Comparison of ENCODE assay signal across 9 mouse cellular contexts in the genomic region with DNA sequence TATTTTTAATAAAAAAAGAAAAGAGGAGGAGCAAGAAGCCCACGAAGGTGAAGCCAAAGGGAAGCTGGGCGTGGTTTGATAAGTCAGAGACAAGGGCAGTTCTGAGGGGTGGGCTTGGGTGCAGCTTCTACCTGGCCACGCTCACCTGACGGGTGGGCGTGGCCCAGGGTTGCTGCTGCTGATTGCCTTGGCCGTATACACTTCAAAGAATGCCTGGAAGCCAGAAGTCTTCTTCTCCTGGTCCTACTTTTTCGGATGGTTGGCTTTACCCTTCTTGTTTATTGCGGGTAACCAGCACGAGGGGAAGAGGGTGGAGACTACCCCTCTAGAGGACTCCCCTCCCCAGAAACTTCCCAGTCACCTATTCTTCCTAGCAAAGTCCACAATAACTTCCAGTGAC. TPM values are rescaled to one million over a fixed set of nuclear protein-coding genes. Genes with fewer than 3 reads are reported as not detected.
DNase-seq lines count a peak whose midpoint lies in the region; ATAC-seq and TF ChIP-seq lines count a peak whose summit lies in the region.
"Had no signal": no experiment of that assay in that cellular context is flagged by ENCODE, and none has a peak within 500 bp of the region (broad histone marks: within the 10 kb centered on the region; RNA-seq: fewer than 3 reads in every experiment).

No protein-coding gene starts in this region.

- H3K4me2 ChIP-seq in liver, embryonic 11.5 days, result peak overlapping the region; percentile 98
- peak overlapping the region; percentile 69 for H3K4me2 ChIP-seq in stomach, postnatal 0 days (replicated peaks; ENCODE audit: low read depth)

- H3K27me3 ChIP-seq in cerebellum, adult 2 months (ENCODE audit: control insufficient read depth, insufficient read depth, low read length), result no peaks in the 10 kb centered on the region
- no peaks in the 10 kb centered on the region for H3K27me3 ChIP-seq in spleen, adult 2 months (ENCODE audit: control insufficient read depth, insufficient read depth, low read length)
- no peaks in the 10 kb centered on the region for H3K27me3 ChIP-seq in liver, embryonic 11.5 days (replicated peaks; ENCODE audit: control insufficient read depth, insufficient read depth, low read length)
- H3K27me3 ChIP-seq in stomach, postnatal 0 days (ENCODE audit: control insufficient read depth, insufficient read depth, low read length), result no peaks in the 10 kb centered on the region

- ATAC-seq in liver, embryonic 11.5 days (replicated peaks; ENCODE audit: low FRiP score), result no peak
- no peak for ATAC-seq in stomach, postnatal 0 days (ENCODE audit: low FRiP score, low TSS enrichment)

- no peak overlapping the region for H3K27ac ChIP-seq in cerebellum, adult 2 months (ENCODE audit: insufficient read depth, low read length)
- H3K27ac ChIP-seq in spleen, adult 2 months (ENCODE audit: insufficient read depth, low read length), result peak overlapping the region; percentile 78; the same call in 1 of the 2 replicates
- H3K27ac ChIP-seq in liver, embryonic 11.5 days (ENCODE audit: low read depth, low read length), result peak overlapping the region; percentile 92
- peak overlapping the region; percentile 98 for H3K27ac ChIP-seq in stomach, postnatal 0 days (replicated peaks)

- no peak for TF ChIP-seq CTCF in cerebellum, adult 2 months (IDR thresholded peaks at IDR 0.05; ENCODE audit: borderline replicate concordance, insufficient read depth, low read depth, low read length)
- no peak for TF ChIP-seq CTCF in spleen, adult 2 months (IDR thresholded peaks at IDR 0.05; ENCODE audit: extremely low read depth, insufficient read depth, insufficient read length, insufficient replicate concordance)
- TF ChIP-seq CTCF in stomach, postnatal 0 days (IDR thresholded peaks at IDR 0.05; ENCODE audit: low read depth), result no peak

- H3K36me3 ChIP-seq in spleen, adult 2 months (ENCODE audit: control insufficient read depth, insufficient read depth, low read length), result no peaks in the 10 kb centered on the region
- H3K36me3 ChIP-seq in liver, embryonic 11.5 days (ENCODE audit: control insufficient read depth, insufficient read depth, low read length), result no peaks in the 10 kb centered on the region
- H3K36me3 ChIP-seq in stomach, postnatal 0 days (ENCODE audit: control insufficient read depth, insufficient read depth, low read length), result no peaks in the 10 kb centered on the region

- peak overlapping the region; percentile 75 for H3K9ac ChIP-seq in liver, embryonic 11.5 days (ENCODE audit: low read depth, low read length)
- peak overlapping the region; percentile 71 for H3K9ac ChIP-seq in stomach, postnatal 0 days (ENCODE audit: low read length)

- DNase-seq in cerebellum, adult 2 months, result no peak
- no peak for DNase-seq in cerebellum, postnatal 36 days
- no peak for DNase-seq in spleen, adult 2 months (ENCODE audit: low read depth in 1 of 2, low spot score in 2 of 2)
- no peak for DNase-seq in spleen, postnatal 14 days (ENCODE audit: low spot score in 2 of 2)
- DNase-seq in liver, embryonic 11.5 days (ENCODE audit: low spot score), result no peak
- DNase-seq in stomach, postnatal 0 days (ENCODE audit: low spot score), result peak; percentile 35
- no peak for DNase-seq in gastrocnemius, postnatal 4 days (ENCODE audit: low spot score in 2 of 2)
- DNase-seq in left cerebral cortex, adult 11 months (ENCODE audit: low spot score), result no peak

- H3K4me3 ChIP-seq in cerebellum, adult 2 months (replicated peaks; ENCODE audit: insufficient read depth, low read depth, low read length), result peak overlapping the region; percentile 84
- H3K4me3 ChIP-seq in spleen, adult 2 months (ENCODE audit: extremely low read depth, insufficient read depth, insufficient read length), result peak overlapping the region; percentile 74; the same call in 1 of the 2 replicates
- H3K4me3 ChIP-seq in liver, embryonic 11.5 days (ENCODE audit: low read depth, low read length), result peak overlapping the region; percentile 68
- peak overlapping the region; percentile 54 for H3K4me3 ChIP-seq in stomach, postnatal 0 days (ENCODE audit: low read depth, low read length)

- TF ChIP-seq POLR2A in cerebellum, adult 2 months (IDR thresholded peaks at IDR 0.05; ENCODE audit: borderline replicate concordance, insufficient read depth, low read length), result no peak
- no peak for TF ChIP-seq POLR2A in spleen, adult 2 months (IDR thresholded peaks at IDR 0.05; ENCODE audit: low read depth, low read length)

- no peaks in the 10 kb centered on the region for H3K4me1 ChIP-seq in cerebellum, adult 2 months (ENCODE audit: control insufficient read depth, insufficient read depth, low read length)
- peaks cover 3% of the 10 kb centered on the region; the same call in 1 of the 2 replicates for H3K4me1 ChIP-seq in spleen, adult 2 months (ENCODE audit: control insufficient read depth, insufficient read depth, insufficient read length)
- H3K4me1 ChIP-seq in liver, embryonic 11.5 days (replicated peaks; ENCODE audit: control insufficient read depth, insufficient read depth, low read length), result peaks cover 30% of the 10 kb centered on the region
- H3K4me1 ChIP-seq in stomach, postnatal 0 days (replicated peaks; ENCODE audit: control insufficient read depth, insufficient read depth), result peaks cover 5% of the 10 kb centered on the region; the same call in 1 of the 2 replicates

- no peaks in the 10 kb centered on the region for H3K9me3 ChIP-seq in liver, embryonic 11.5 days (ENCODE audit: control insufficient read depth, low read length)
- H3K9me3 ChIP-seq in stomach, postnatal 0 days (ENCODE audit: control insufficient read depth, low read length), result no peaks in the 10 kb centered on the region

- WGBS in cerebellum, adult 2 months, result 18% methylated on average over 9 of the region's 9 CpGs
- 13% methylated on average over 9 of the region's 9 CpGs for WGBS in spleen, adult 2 months
- 10% methylated on average over 9 of the region's 9 CpGs for WGBS in liver, embryonic 11.5 days
- 8% methylated on average over 9 of the region's 9 CpGs for WGBS in stomach, postnatal 0 days

- no peak for TF ChIP-seq EP300 in stomach, postnatal 0 days (optimal IDR thresholded peaks at IDR 0.05)

RNA-seq across cellular contexts. Expression of a gene that starts 1.2 kb away (rescaled TPM):
- 102 and 105 TPM in 2 replicates for polyA plus RNA-seq in cerebellum, adult 2 months (2012; rRNA removed)
- 37.8 and 39.1 TPM in 2 replicates for polyA plus RNA-seq in spleen, adult 2 months (2012; rRNA removed)
- 369 and 378 TPM in 2 replicates for polyA plus RNA-seq in liver, embryonic 11.5 days (2014; fragmentation: Nextera tagmentation; extraction: Ambion mirVana)
- polyA plus RNA-seq in stomach, postnatal 0 days (2015; fragmentation: Nextera tagmentation; extraction: Ambion mirVana), result 513 and 521 TPM in 2 replicates
- total RNA-seq in gastrocnemius, postnatal 4 days (2021), result 100 to 1,000 TPM; 408 to 443 TPM

RNA-seq across cellular contexts. Expression of a gene that starts 1.2 kb away (rescaled TPM):
- polyA plus RNA-seq in cerebellum, adult 2 months (2012; rRNA removed), result 0.14 and 0.88 TPM in 2 replicates
- polyA plus RNA-seq in spleen, adult 2 months (2012; rRNA removed), result not detected in 2 replicates
- polyA plus RNA-seq in liver, embryonic 11.5 days (2014; fragmentation: Nextera tagmentation; extraction: Ambion mirVana), result 0.37 TPM in 1 of 2 replicates, not detected in the other
- polyA plus RNA-seq in stomach, postnatal 0 days (2015; fragmentation: Nextera tagmentation; extraction: Ambion mirVana), result 0.34 and 0.46 TPM in 2 replicates
- 1 to 10 TPM; 1.2 to 1.4 TPM for total RNA-seq in gastrocnemius, postnatal 4 days (2021)

RNA-seq across cellular contexts. Expression of a gene that starts 2.1 kb away (rescaled TPM):
- not detected in 2 replicates for polyA plus RNA-seq in cerebellum, adult 2 months (2012; rRNA removed)
- polyA plus RNA-seq in spleen, adult 2 months (2012; rRNA removed), result 0.26 TPM in 1 of 2 replicates, not detected in the other
- polyA plus RNA-seq in liver, embryonic 11.5 days (2014; fragmentation: Nextera tagmentation; extraction: Ambion mirVana), result not detected in 2 replicates
- polyA plus RNA-seq in stomach, postnatal 0 days (2015; fragmentation: Nextera tagmentation; extraction: Ambion mirVana), result not detected in 2 replicates
- total RNA-seq in gastrocnemius, postnatal 4 days (2021), result not detected
- total RNA-seq: gastrocnemius, postnatal 14 days had no signal

RNA-seq across cellular contexts. Expression of a gene that starts 5.8 kb away (rescaled TPM):
- 0.25 and 0.27 TPM in 2 replicates for polyA plus RNA-seq in cerebellum, adult 2 months (2012; rRNA removed)
- polyA plus RNA-seq in spleen, adult 2 months (2012; rRNA removed), result 97.1 and 102 TPM in 2 replicates
- polyA plus RNA-seq in liver, embryonic 11.5 days (2014; fragmentation: Nextera tagmentation; extraction: Ambion mirVana), result 3.5 and 3.8 TPM in 2 replicates
- polyA plus RNA-seq in stomach, postnatal 0 days (2015; fragmentation: Nextera tagmentation; extraction: Ambion mirVana), result 0.62 and 0.79 TPM in 2 replicates
- total RNA-seq in gastrocnemius, postnatal 4 days (2021), result not detected
- total RNA-seq: gastrocnemius, postnatal 14 days had no signal

RNA-seq across cellular contexts. Expression of a gene that starts 15.2 kb away (rescaled TPM):
- polyA plus RNA-seq in cerebellum, adult 2 months (2012; rRNA removed), result not detected in 2 replicates
- 0.12 and 0.18 TPM in 2 replicates for polyA plus RNA-seq in spleen, adult 2 months (2012; rRNA removed)
- 0.10 TPM in 1 of 2 replicates, not detected in the other for polyA plus RNA-seq in liver, embryonic 11.5 days (2014; fragmentation: Nextera tagmentation; extraction: Ambion mirVana)
- polyA plus RNA-seq in stomach, postnatal 0 days (2015; fragmentation: Nextera tagmentation; extraction: Ambion mirVana), result 0.11 and 0.23 TPM in 2 replicates
- total RNA-seq in gastrocnemius, postnatal 4 days (2021), result not detected
- total RNA-seq: gastrocnemius, postnatal 14 days had no signal
